Mouse (Mus musculus) kidney, embryonic 15.5 days (tissue): ENCODE data around the gene Cdh24. TPM values are rescaled to one million over a fixed set of nuclear protein-coding genes. Genes with fewer than 3 reads are reported as not detected.

ENCODE experiments used
- ATAC-seq: fragments of 200-750 bp; cut with Nextera tagmentation; replicated peaks from 2 replicates; pipeline ENCODE4 v1.8.0; 2017; ENCODE audit warnings: moderate TSS enrichment; ENCODE audit not compliant: low FRiP score
- H3K27ac ChIP-seq: fragments of 300-500 bp; sonication (generic); 2 replicates; pipeline ENCODE4 v1.5.1; 2015; ENCODE audit warnings: mild to moderate bottlenecking, inconsistent platforms
- H3K27me3 ChIP-seq: fragments of 300-500 bp; sonication (generic); 2 replicates; pipeline ENCODE4 v1.6.1; 2015; ENCODE audit warnings: inconsistent platforms
- H3K36me3 ChIP-seq: fragments of 300-500 bp; sonication (generic); 2 replicates; pipeline ENCODE4 v1.6.1; 2015; ENCODE audit warnings: inconsistent platforms
- H3K4me1 ChIP-seq: fragments of 300-500 bp; sonication (generic); 2 replicates; pipeline ENCODE4 v1.6.1; 2015; ENCODE audit warnings: inconsistent platforms
- H3K4me2 ChIP-seq: fragments of 300-500 bp; sonication (generic); 2 replicates; pipeline ENCODE4 v1.6.1; 2015; ENCODE audit warnings: moderate library complexity, mild to moderate bottlenecking, inconsistent platforms
- H3K4me3 ChIP-seq: fragments of 300-500 bp; sonication (generic); replicated peaks from 2 replicates; pipeline ENCODE4 v1.5.1; 2015; ENCODE audit warnings: mild to moderate bottlenecking, inconsistent platforms
- H3K9ac ChIP-seq: fragments of 300-500 bp; sonication (generic); 2 replicates; pipeline ENCODE4 v1.6.1; 2015; ENCODE audit warnings: mild to moderate bottlenecking, inconsistent platforms
- H3K9me3 ChIP-seq: fragments of 300-500 bp; sonication (generic); replicated peaks from 2 replicates; pipeline ENCODE4 v1.6.1; 2016; ENCODE audit warnings: inconsistent platforms
- WGBS: fragments of 180-500 bp; shearing (Covaris S2); methylation state at CpG from one replicate; pipeline ENCODE4 v1.1.7; 2015; ENCODE audit warnings: mixed read lengths; 5-methylcytosine and 5-hydroxymethylcytosine counted together
- polyA plus RNA-seq: library from polyadenylated mRNA; unstranded; fragments of >200 nt; fragmentation: Nextera tagmentation; extraction: Ambion mirVana; gene quantifications from 2 replicates; pipeline ENCODE4 v1.2.1, GENCODE M21; 2015

Cdh24 gene
- 3.1 and 4.5 TPM in 2 replicates for polyA plus RNA-seq

DNA sequence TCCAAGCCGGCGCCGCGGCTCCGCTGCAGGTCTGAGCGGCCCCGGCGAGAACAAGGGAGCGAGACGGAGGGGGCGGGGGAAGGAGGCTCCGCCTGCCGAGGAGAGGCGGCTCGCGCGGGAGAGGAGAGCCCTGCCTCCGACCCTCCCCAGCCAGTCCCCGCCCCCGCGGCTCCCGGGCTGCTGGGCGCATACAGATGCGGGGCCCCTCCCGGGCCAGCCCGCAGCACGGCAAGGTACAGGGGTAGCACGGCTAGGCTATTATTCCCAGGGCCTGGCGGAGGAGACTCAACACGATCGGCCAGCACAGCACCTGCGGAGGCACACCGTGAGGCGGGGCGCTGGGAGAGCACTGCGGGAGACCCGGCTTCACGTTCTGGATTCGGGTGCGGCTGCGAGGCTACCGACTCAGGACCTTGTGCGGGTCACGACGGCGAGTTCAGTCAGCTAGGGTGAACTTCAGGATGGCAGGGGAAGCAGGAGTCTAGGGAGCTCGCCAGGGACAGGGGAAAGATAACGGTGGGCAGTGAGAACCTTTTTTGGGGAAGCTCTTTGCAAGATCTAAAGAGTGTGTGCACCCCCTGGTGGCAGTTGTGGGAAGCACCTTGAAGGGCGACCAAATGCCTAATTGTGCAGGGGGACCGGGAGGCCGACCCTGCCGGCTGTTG lies at the start of gene Cdh24:
Cdh24 (minus strand) TSS at position 60 of the 665 bp plus-strand sequence.
- Histone ChIP-seq H3K9me3 (no peaks in the 10 kb centered on the region), H3K4me2 (peak within 1 kb of the TSS; percentile 99), H3K4me3 (peak within 1 kb of the TSS; percentile 78), H3K27me3 (no peaks in the 10 kb centered on the region), H3K36me3 (peaks cover 71% of the 10 kb centered on the region), H3K27ac (peak within 1 kb of the TSS; percentile 82), H3K9ac (peak within 1 kb of the TSS; percentile 87), H3K4me1 (peaks cover 25% of the 10 kb centered on the region)
- under 1% methylated on average over 48 of the region's 52 CpGs for WGBS
- peak; percentile 95 for ATAC-seq

DNA sequence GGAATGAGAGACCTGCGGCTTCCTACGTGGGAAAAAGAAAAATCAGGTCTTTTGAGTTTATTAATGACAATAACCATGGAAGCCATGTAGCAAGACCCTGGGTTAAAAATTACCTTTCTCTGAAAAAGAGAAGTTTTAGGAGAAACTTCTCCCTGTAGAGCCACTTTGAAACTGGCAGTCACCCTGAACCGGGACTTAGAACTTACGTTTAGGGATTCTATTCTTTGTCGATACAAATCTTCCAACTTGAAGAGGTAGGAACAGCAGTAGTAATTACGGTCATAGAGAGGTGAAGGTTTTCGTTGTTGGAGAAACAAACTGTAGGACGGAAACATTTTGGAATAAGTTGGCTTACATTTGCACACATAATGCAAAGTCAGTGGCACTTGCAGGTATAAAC lies 46.1 kb upstream of the Cdh24 start:
- Histone ChIP-seq H3K4me2 (peak overlapping the region; percentile 62), H3K9me3 (no peaks in the 10 kb centered on the region), H3K27ac (peak overlapping the region; percentile 98), H3K4me3 (peak overlapping the region; percentile 83), H3K27me3 (no peaks in the 10 kb centered on the region), H3K36me3 (peaks cover 34% of the 10 kb centered on the region), H3K4me1 (peaks cover 30% of the 10 kb centered on the region), H3K9ac (peak overlapping the region; percentile 80)
- 2% methylated on average over 8 of the region's 8 CpGs for WGBS
- no peak; the same call in 1 of the 2 replicates for ATAC-seq

DNA sequence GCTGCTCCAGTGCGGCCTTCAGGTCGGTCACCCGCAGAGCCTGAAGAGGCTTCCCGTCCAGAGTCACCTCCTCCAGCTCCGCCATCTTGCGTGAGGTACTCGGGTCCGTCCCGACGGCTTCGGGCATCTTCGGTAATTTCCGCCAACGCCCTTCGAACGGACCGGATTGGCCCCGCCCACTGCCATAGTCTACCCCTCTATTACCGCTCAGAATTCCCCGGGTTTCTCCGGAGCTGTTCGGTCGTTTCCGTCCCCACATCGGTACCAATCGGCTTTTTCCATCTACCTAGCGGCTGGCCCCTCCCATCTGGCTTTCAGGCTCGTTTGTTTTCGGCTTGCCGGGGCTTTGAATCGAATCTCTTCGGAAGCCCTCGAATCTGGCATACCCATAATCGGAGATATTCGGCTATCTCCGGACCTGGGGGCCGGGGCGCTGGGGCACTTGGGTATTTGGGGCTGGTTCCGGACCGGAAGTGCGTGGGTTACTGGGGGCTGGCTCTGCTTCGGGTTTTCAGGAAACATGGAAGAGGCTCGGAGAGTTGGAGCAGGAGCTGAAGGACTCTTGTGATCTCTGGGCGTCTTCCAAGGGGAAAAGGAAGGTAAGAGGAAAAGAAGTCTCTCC lies 45.5 kb upstream of the Cdh24 start, which contains the start of gene Acin1:
Acin1 (minus strand) TSS at position 410 of the 622 bp plus-strand sequence.
- Histone ChIP-seq H3K9ac (peak within 1 kb of the TSS; percentile 97), H3K4me1 (peaks cover 30% of the 10 kb centered on the region), H3K36me3 (peaks cover 40% of the 10 kb centered on the region), H3K27me3 (no peaks in the 10 kb centered on the region), H3K4me2 (peak within 1 kb of the TSS; percentile 72), H3K9me3 (no peaks in the 10 kb centered on the region), H3K4me3 (peak within 1 kb of the TSS; percentile 83), H3K27ac (peak within 1 kb of the TSS; percentile 98)
- 0% methylated on average over 44 of the region's 44 CpGs for WGBS
- ATAC-seq, result peak; percentile 97

- Histone ChIP-seq H3K9ac (peak within 1 kb of the TSS; percentile 97), H3K36me3 (peaks cover 44% of the 10 kb centered on the region), H3K4me2 (peak within 1 kb of the TSS; percentile 72), H3K4me1 (peaks cover 30% of the 10 kb centered on the region), H3K27ac (peak within 1 kb of the TSS; percentile 98), H3K9me3 (no peaks in the 10 kb centered on the region), H3K4me3 (peak within 1 kb of the TSS; percentile 83), H3K27me3 (no peaks in the 10 kb centered on the region)
- peak; percentile 86 for ATAC-seq
- under 1% methylated on average over 41 of the region's 41 CpGs for WGBS
These were observed 44.9 kb upstream of the Cdh24 start, which contains the start of gene 1700123O20Rik for GRCm38 (mm10) chr14:54686063-54686521. Gene 1700123O20Rik (plus strand): TSS chr14:54686216.

DNA sequence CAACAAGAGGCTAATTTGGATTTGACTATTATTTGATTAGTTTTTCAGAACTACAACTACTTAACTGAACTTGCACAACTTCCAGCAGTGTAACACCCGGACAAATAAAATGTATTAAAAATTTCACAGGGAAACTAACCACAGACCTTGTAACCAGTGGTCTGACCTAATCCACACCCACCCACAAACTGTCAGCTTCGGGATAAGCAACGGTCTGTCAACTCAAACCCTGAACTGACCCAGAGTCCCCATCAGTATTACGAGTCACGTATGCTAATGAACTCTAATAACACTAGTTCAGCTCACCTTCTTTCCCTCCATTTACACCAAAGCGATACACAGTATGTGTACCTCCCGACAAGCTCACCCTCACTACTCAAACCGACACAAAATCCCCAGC lies 44.3 kb upstream of the Cdh24 start:
- H3K27me3 ChIP-seq, result no peaks in the 10 kb centered on the region
- peaks cover 42% of the 10 kb centered on the region for H3K36me3 ChIP-seq
- 8% methylated on average over 8 of the region's 8 CpGs for WGBS
- no peaks in the 10 kb centered on the region for H3K9me3 ChIP-seq
- H3K9ac ChIP-seq, result peak overlapping the region; percentile 97
- H3K4me3 ChIP-seq, result peak overlapping the region; percentile 83
- H3K4me2 ChIP-seq, result peak overlapping the region; percentile 72
- H3K27ac ChIP-seq, result peak overlapping the region; percentile 98; the same call in 1 of the 2 replicates
- H3K4me1 ChIP-seq, result peaks cover 30% of the 10 kb centered on the region
- ATAC-seq, result no peak

DNA sequence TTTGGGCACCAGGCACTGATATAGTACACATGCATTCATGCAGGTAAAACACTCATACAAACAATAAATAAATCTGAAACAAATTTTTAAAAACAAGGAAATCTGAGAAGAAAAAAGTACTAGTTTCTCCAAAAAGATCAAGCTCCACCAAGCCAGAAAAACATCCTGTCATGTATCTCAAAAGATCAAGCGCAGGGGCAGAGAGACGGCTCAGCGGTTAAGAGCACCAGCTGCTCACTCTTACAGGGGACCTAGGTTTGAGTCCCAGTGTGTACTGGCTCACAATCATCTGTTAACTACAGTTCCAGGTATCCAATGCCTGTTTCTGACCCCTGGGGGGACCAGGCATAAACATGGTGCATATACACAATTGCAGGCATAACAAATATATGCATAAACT lies 41.2 kb upstream of the Cdh24 start:
- H3K27ac ChIP-seq, result no peak overlapping the region
- H3K36me3 ChIP-seq, result peaks cover 55% of the 10 kb centered on the region
- 77% methylated on average over 3 of the region's 3 CpGs for WGBS
- no peak for ATAC-seq
- no peak overlapping the region for H3K4me3 ChIP-seq
- no peaks in the 10 kb centered on the region for H3K9me3 ChIP-seq
- H3K4me1 ChIP-seq, result peaks cover 15% of the 10 kb centered on the region
- no peaks in the 10 kb centered on the region for H3K27me3 ChIP-seq
- no peak overlapping the region for H3K4me2 ChIP-seq
- H3K9ac ChIP-seq, result no peak overlapping the region

- Histone ChIP-seq H3K9ac (no peak overlapping the region), H3K36me3 (peaks cover 85% of the 10 kb centered on the region), H3K4me2 (no peak overlapping the region), H3K27me3 (no peaks in the 10 kb centered on the region), H3K9me3 (no peaks in the 10 kb centered on the region), H3K4me3 (no peak overlapping the region), H3K27ac (no peak overlapping the region), H3K4me1 (peaks cover 3% of the 10 kb centered on the region; the same call in 1 of the 2 replicates)
- no peak for ATAC-seq
- WGBS, result 78% methylated on average over 16 of the region's 16 CpGs
These were observed 37.6 kb upstream of the Cdh24 start for GRCm38 (mm10) chr14:54678657-54679304.

DNA sequence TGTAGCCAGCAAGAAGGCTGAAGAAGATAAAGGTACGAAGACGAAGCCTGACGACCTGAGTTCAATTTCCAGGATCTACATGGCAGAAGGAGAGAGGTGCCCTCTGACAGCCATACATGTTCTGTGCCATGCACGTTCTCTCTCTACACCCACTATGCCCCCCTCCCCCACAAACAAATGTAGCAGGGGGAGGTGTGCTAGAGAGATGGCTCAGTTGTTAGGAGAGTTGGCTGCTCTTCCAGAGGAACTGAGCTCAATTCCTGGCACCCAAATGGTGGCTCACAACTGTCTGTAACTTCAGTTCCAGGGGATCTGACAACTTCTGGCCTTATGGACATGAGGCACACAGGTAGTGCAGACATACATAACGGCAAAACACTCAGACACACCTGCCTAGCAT lies 35.1 kb upstream of the Cdh24 start:
- Histone ChIP-seq H3K4me1 (no peaks in the 10 kb centered on the region), H3K4me3 (no peak overlapping the region), H3K27ac (no peak overlapping the region), H3K9ac (no peak overlapping the region), H3K27me3 (no peaks in the 10 kb centered on the region), H3K9me3 (no peaks in the 10 kb centered on the region), H3K36me3 (peaks cover 87% of the 10 kb centered on the region), H3K4me2 (no peak overlapping the region)
- ATAC-seq, result no peak
- WGBS, result 87% methylated on average over 5 of the region's 5 CpGs

DNA sequence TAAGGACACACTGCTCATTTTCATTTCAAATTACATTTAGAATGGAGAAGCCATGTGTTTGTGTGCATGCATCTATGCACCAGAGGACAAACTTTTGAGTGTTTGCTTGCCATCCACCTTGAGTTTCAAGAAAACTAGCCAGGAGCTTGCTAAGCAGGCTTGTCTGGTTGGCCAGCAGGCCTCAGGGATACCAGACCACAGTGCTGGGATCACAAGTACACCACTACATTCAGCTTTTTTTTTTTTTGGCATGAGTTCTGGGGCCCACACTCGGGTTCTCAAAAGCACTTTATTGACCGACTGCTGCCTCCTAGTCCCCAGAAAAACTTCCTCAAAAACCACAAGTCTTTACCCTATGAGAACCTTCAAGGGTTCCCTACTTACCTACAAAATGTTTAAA lies 33.2 kb upstream of the Cdh24 start:
- Histone ChIP-seq H3K4me3 (no peak overlapping the region), H3K4me2 (no peak overlapping the region), H3K36me3 (peaks cover 88% of the 10 kb centered on the region), H3K9ac (no peak overlapping the region), H3K4me1 (no peaks in the 10 kb centered on the region), H3K27me3 (no peaks in the 10 kb centered on the region), H3K27ac (no peak overlapping the region), H3K9me3 (no peaks in the 10 kb centered on the region)
- ATAC-seq, result no peak
- WGBS, result 71% methylated on average over 2 of the region's 2 CpGs

- H3K36me3 ChIP-seq, result peaks cover 89% of the 10 kb centered on the region
- no peaks in the 10 kb centered on the region for H3K9me3 ChIP-seq
- no peak overlapping the region for H3K9ac ChIP-seq
- ATAC-seq, result no peak
- no peaks in the 10 kb centered on the region for H3K4me1 ChIP-seq
- 85% methylated on average over 4 of the region's 4 CpGs for WGBS
- H3K4me3 ChIP-seq, result no peak overlapping the region
- H3K4me2 ChIP-seq, result no peak overlapping the region
- H3K27ac ChIP-seq, result no peak overlapping the region
- H3K27me3 ChIP-seq, result no peaks in the 10 kb centered on the region
These were observed 28.2 kb upstream of the Cdh24 start for GRCm38 (mm10) chr14:54669381-54669780.

DNA sequence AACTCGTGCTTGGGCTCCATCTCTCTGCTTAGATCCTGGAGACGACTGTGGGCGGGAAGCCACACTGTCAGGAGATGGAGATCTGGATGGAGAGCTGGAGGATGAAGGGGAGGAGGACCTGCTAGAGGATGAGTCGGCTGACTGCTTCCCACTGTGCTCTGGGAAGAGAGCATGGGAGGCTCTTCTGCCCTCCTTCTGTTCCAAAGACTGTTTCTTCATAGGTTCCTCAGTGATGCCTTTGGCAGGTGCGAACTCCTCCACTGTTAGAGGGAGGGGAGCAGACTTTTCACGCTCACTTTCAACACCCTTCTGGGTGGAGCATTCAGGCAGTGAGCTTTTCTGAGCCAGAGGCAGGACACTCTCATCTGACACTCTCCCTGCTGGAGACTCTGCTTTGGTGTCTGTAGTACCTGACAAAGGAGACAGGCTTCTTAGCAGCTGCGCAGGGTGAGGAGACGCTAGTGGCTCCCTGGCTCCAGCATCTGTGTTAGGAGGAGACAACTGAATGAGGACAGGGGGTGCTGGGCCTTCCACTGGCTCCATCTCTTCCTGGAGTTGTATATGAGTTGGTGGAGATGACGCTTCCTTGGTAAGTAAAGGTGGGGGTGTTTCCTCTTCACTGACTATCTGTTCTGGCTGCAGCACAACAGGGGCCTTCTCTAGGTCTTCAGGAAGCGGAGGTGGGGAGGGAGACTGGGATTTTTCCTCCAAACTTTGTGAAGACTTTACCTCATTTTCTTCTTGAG lies 23.5 kb upstream of the Cdh24 start:
- 86% methylated on average over 10 of the region's 10 CpGs for WGBS
- no peaks in the 10 kb centered on the region for H3K27me3 ChIP-seq
- no peaks in the 10 kb centered on the region for H3K9me3 ChIP-seq
- H3K36me3 ChIP-seq, result peaks cover 97% of the 10 kb centered on the region
- no peak overlapping the region for H3K9ac ChIP-seq
- no peak overlapping the region for H3K4me2 ChIP-seq
- no peak overlapping the region for H3K4me3 ChIP-seq
- no peak overlapping the region for H3K27ac ChIP-seq
- H3K4me1 ChIP-seq, result no peaks in the 10 kb centered on the region
- no peak for ATAC-seq
